Mouse (Mus musculus) hindbrain, embryonic 13.5 days (tissue): Measurements from ENCODE around the gene Slc7a1. TPM values are rescaled to one million over a fixed set of nuclear protein-coding genes. Genes with fewer than 3 reads are reported as not detected.

Experiments used
- ATAC-seq: fragments of 200-750 bp; cut with Nextera tagmentation; 2 replicates; pipeline ENCODE4 v1.8.0; 2017; ENCODE audit warnings: moderate TSS enrichment; ENCODE audit not compliant: low FRiP score
- H3K27ac ChIP-seq: fragments of 300-500 bp; sonication (generic); 2 replicates; pipeline ENCODE4 v1.5.1; 2015; ENCODE audit warnings: inconsistent platforms, mild to moderate bottlenecking, moderate library complexity
- H3K27me3 ChIP-seq: fragments of 300-500 bp; sonication (generic); 2 replicates; pipeline ENCODE4 v1.6.1; 2015; ENCODE audit warnings: mild to moderate bottlenecking, inconsistent platforms
- H3K36me3 ChIP-seq: fragments of 300-500 bp; sonication (generic); 2 replicates; pipeline ENCODE4 v1.6.1; 2015; ENCODE audit warnings: mild to moderate bottlenecking, inconsistent platforms
- H3K4me1 ChIP-seq: fragments of 300-500 bp; sonication (generic); replicated peaks from 2 replicates; pipeline ENCODE4 v1.6.1; 2015; ENCODE audit warnings: inconsistent platforms
- H3K4me2 ChIP-seq: fragments of 300-500 bp; sonication (generic); 2 replicates; pipeline ENCODE4 v1.6.1; 2015; ENCODE audit warnings: inconsistent platforms, mild to moderate bottlenecking, moderate library complexity
- H3K4me3 ChIP-seq: fragments of 300-500 bp; sonication (generic); 2 replicates; pipeline ENCODE4 v1.5.1; 2015; ENCODE audit warnings: mild to moderate bottlenecking, inconsistent platforms
- H3K9ac ChIP-seq: fragments of 300-500 bp; sonication (generic); 2 replicates; pipeline ENCODE4 v1.6.1; 2015; ENCODE audit warnings: mild to moderate bottlenecking, inconsistent platforms
- H3K9me3 ChIP-seq: fragments of 300-500 bp; sonication (generic); 2 replicates; pipeline ENCODE4 v1.6.1; 2016; ENCODE audit warnings: inconsistent platforms
- WGBS: fragments of 180-500 bp; shearing (Covaris S2); methylation state at CpG from one replicate; pipeline ENCODE4 v1.1.7; 2015; 5-methylcytosine and 5-hydroxymethylcytosine counted together
- polyA plus RNA-seq: library from polyadenylated mRNA; unstranded; fragments of >200 nt; fragmentation: Nextera tagmentation; extraction: Ambion mirVana; gene quantifications from 2 replicates; pipeline ENCODE4 v1.2.1, GENCODE M21; 2015

Slc7a1 gene
- polyA plus RNA-seq, 1 experiment from 2014 or later, result 29.6 TPM

- no peak overlapping the region for H3K4me3 ChIP-seq
- H3K27ac ChIP-seq, result no peak overlapping the region
- H3K27me3 ChIP-seq, result no peaks in the 10 kb centered on the region
- no peaks in the 10 kb centered on the region for H3K36me3 ChIP-seq
- H3K4me1 ChIP-seq, result peaks cover 11% of the 10 kb centered on the region; the same call in 1 of the 2 replicates
- H3K9ac ChIP-seq, result no peak overlapping the region
- no peak for ATAC-seq
- H3K4me2 ChIP-seq, result no peak overlapping the region
- H3K9me3 ChIP-seq, result no peaks in the 10 kb centered on the region
- 95% methylated on average over 15 of the region's 15 CpGs for WGBS
Measured at GRCm38 (mm10) chr5:148389007-148389970, 10.4 kb downstream of the Slc7a1 start.

GRCm38 (mm10) chr5:148388251-148389006 lies 11.3 kb downstream of the Slc7a1 start:
- Histone ChIP-seq H3K27me3 (no peaks in the 10 kb centered on the region), H3K4me3 (no peak overlapping the region), H3K4me1 (peaks cover 19% of the 10 kb centered on the region), H3K36me3 (no peaks in the 10 kb centered on the region), H3K4me2 (no peak overlapping the region), H3K9ac (no peak overlapping the region), H3K9me3 (no peaks in the 10 kb centered on the region), H3K27ac (no peak overlapping the region)
- 89% methylated on average over 18 of the region's 18 CpGs for WGBS
- no peak for ATAC-seq

DNA sequence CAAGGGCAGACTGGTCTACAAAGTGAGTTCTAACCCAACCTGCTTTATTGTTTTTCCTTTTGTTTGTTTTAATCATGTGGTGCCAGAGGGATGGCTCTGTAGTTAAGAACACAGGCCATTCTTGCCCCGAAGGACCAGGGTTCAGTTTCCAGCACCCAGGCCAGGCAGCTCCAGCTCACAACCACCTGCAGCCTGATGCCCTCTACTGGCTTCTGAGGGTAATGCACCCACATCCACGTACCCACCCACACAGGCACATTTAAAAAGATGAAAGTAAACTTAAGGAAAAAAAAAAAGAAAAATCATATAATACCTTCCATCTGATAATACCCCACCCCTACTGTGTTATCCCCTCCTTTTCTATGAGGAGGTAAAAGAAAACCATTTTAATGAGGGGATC lies 11.9 kb downstream of the Slc7a1 start:
- no peak overlapping the region for H3K4me2 ChIP-seq
- no peak overlapping the region for H3K9ac ChIP-seq
- no peak for ATAC-seq
- H3K9me3 ChIP-seq, result no peaks in the 10 kb centered on the region
- peaks cover 19% of the 10 kb centered on the region for H3K4me1 ChIP-seq
- no peak overlapping the region for H3K4me3 ChIP-seq
- no peaks in the 10 kb centered on the region for H3K36me3 ChIP-seq
- H3K27me3 ChIP-seq, result no peaks in the 10 kb centered on the region
- no peak overlapping the region for H3K27ac ChIP-seq
- 100% methylated on average over 2 of the region's 2 CpGs for WGBS

DNA sequence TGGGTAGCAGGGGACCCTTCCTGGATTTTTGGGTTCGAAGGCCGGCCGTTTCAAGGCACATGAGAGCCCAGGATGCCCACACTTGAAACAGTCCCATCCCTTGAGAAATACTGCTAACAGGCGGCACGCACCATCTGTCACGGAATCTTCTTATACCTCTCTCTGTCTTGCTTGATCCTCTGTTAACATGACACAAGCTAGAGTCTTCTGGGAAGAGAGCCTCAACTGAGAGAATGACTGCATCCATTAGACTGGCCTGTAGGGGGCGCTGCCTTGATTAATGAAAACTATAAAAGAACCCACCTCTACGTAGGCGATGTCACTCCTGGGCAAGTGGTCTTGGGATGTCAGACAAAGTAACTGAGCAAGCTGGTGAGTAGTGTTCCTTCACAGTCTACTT lies 13.2 kb downstream of the Slc7a1 start:
- Histone ChIP-seq H3K4me3 (no peak overlapping the region), H3K9me3 (no peaks in the 10 kb centered on the region), H3K27ac (no peak overlapping the region), H3K36me3 (no peaks in the 10 kb centered on the region), H3K9ac (no peak overlapping the region), H3K4me2 (no peak overlapping the region), H3K27me3 (no peaks in the 10 kb centered on the region), H3K4me1 (peaks cover 19% of the 10 kb centered on the region)
- WGBS, result 87% methylated on average over 9 of the region's 9 CpGs
- no peak for ATAC-seq

DNA sequence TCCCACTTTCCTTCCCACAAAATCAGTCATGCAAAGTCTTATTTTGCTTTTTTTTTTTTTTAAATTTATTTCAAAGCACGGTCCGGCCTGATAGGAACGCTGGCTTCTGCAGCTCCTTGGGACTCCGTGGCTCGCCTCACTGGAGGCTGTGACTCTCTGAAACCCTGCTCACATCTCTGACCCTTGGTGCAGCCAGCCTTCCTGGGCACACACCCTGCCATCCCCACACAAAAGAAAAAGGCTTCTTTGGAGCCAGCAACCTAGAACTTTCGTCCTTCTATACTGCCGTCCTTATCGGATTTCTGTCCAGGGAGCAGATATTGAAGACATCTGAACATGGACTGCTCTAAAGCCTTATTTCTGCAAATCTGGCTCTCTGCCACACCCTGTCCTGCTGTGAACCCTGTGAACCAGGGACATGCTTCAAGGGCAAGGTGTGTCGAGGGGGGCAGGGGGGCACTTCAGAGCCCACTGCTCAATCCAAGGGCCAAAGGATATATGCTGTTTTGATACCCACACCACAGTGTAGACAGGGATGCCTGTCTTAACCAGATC lies 15.1 kb downstream of the Slc7a1 start:
- Histone ChIP-seq H3K27ac (peak overlapping the region; percentile 44), H3K9ac (no peak overlapping the region), H3K4me3 (no peak overlapping the region), H3K27me3 (no peaks in the 10 kb centered on the region), H3K4me1 (peaks cover 19% of the 10 kb centered on the region), H3K9me3 (no peaks in the 10 kb centered on the region), H3K36me3 (no peaks in the 10 kb centered on the region), H3K4me2 (no peak overlapping the region)
- no peak for ATAC-seq
- WGBS, result 82% methylated on average over 9 of the region's 9 CpGs

DNA sequence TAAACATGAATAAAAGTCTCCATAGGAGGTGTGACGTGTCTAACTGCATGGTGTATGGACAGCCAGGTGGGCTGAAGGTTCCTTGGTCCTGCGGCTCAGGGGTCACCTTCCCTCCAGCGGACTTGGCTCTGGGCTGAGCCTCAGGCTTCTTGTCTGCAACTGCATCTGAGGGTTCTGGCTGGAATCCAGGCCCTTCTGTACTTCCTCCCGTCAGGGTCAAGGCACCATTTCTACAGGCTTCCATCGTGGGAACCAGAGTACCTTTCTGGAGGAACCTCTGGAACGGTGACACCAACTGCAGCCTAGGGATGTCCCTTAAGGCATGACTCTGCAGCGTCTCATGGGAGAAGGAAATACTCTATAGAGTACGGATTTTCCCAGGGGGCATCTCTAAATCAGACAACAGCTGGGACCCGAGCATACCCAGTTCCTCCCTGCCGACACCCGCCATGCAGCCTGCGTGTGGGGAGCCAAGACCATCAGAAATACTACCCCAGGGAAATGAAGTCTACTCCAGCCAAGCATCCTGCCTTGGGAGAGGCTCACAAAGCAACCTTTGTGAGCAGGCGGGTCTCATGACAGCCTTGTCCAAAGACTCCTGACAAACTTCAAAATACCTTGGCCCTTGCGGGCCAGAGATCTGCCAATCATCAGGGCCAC lies 15.7 kb downstream of the Slc7a1 start:
- Histone ChIP-seq H3K27me3 (no peaks in the 10 kb centered on the region), H3K4me3 (no peak overlapping the region), H3K9me3 (no peaks in the 10 kb centered on the region), H3K4me2 (no peak overlapping the region), H3K4me1 (peaks cover 19% of the 10 kb centered on the region), H3K9ac (no peak overlapping the region), H3K27ac (0 out of 2 replicates have a peak overlapping the region, but pooled peaks have one; percentile 44), H3K36me3 (no peaks in the 10 kb centered on the region)
- WGBS, result 68% methylated on average over 14 of the region's 14 CpGs
- no peak for ATAC-seq

DNA sequence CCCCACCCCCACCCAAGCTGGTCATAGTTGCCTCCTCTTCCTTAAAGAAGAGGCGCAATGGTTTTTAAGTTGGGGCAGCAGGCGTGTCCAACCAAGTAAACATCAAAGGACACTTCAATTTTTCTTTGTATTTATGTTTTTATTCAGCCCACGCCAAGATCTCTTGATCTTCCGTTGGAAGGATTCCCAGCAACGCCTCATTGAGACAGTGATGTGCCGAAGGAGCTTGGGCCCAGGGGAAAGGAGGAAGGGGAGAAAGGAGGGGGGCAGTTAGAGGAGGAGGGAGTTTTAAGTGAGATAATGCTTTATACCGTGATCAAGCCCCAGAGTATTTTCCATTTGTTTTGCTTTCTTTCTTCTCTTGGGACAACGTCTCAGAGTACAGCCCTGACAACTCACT lies 18.6 kb downstream of the Slc7a1 start:
- H3K27ac ChIP-seq, result no peak overlapping the region
- H3K4me1 ChIP-seq, result peaks cover 19% of the 10 kb centered on the region
- ATAC-seq, result no peak
- H3K36me3 ChIP-seq, result no peaks in the 10 kb centered on the region
- H3K4me3 ChIP-seq, result no peak overlapping the region
- no peak overlapping the region for H3K4me2 ChIP-seq
- no peaks in the 10 kb centered on the region for H3K27me3 ChIP-seq
- H3K9me3 ChIP-seq, result no peaks in the 10 kb centered on the region
- no peak overlapping the region for H3K9ac ChIP-seq
- 66% methylated on average over 8 of the region's 8 CpGs for WGBS

DNA sequence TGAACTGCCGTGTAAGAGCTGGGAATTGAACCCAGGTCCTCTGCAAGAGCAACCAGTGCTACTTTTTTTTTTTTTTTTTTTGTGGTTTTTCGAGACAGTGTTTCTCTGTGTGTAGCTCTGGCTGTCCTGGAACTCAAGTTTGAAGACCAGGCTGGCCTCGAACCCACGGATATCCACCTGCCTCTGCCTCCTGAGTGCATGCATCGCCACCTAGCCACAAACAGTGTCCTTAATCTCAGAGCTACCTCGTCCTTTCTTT lies 19.5 kb downstream of the Slc7a1 start:
- H3K4me1 ChIP-seq, result peaks cover 17% of the 10 kb centered on the region
- no peaks in the 10 kb centered on the region for H3K27me3 ChIP-seq
- no peaks in the 10 kb centered on the region for H3K9me3 ChIP-seq
- no peak overlapping the region for H3K27ac ChIP-seq
- H3K36me3 ChIP-seq, result no peaks in the 10 kb centered on the region
- H3K4me2 ChIP-seq, result no peak overlapping the region
- ATAC-seq, result no peak
- H3K4me3 ChIP-seq, result no peak overlapping the region
- no peak overlapping the region for H3K9ac ChIP-seq
- WGBS, result 98% methylated on average over 6 of the region's 6 CpGs

DNA sequence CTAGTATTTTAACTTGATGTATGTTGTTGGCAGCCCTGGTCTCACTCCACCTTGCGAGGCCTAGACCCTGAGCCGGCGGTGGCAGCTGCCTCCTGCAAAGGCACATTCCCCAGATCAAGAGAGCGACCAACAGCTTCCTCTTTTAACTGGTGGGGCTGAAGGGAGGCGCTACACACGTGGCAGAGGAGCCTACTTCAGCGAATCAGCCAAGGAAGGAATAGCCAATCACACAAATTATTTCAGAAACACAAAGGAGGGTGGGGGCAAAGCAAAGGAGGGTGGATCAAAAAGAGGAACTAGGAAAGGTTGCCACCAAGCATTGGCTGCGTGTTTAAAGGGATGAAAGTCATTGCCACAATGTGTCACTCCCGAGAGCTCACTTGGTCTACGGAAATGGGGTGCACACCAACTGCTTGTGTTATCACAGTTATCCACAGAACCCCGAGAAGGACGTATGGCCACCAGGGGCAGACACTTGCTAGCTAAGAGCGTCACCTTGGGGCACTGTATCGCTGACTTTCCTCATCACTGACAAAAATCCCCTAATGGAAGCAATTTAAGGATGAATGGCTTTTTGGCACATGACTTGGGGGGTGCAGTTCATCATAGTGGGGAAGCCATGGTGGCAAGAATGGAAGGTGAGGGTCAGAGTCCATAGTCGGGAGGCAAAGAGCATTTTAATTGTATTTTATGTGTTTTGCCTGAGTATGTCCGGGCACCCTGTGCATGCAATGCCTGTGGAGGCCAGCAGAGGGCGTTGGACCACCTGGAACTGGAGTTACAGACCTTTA lies 20.1 kb downstream of the Slc7a1 start:
- 87% methylated on average over 17 of the region's 17 CpGs for WGBS
- no peak for ATAC-seq

DNA sequence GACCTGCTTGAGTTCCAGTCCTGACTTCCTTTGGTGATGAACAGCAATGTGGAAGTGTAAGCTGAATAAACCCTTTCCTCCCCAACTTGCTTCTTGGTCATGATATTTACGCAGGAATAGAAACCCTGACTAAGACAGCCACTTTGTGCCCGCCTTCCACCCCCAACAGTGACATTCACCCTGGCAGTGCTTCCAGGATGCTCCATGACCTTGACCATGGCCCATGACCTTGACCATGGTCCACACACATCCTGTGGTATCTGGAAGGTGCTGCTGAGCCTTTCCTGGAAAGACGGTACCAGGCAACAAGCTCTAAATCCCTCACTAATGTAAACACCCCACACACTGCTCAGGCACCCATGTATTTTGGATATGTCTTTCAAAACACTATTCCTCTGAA lies 21.0 kb downstream of the Slc7a1 start:
- H3K9ac ChIP-seq, result no peak overlapping the region
- H3K9me3 ChIP-seq, result no peaks in the 10 kb centered on the region
- no peak for ATAC-seq
- no peak overlapping the region for H3K4me3 ChIP-seq
- H3K4me1 ChIP-seq, result 0 out of 2 replicates have a peak, but pooled peaks cover 3% of the 10 kb centered on the region
- 97% methylated on average over 3 of the region's 3 CpGs for whole genome bisulfite sequencing
- H3K27me3 ChIP-seq, result no peaks in the 10 kb centered on the region
- no peak overlapping the region for H3K4me2 ChIP-seq
- no peak overlapping the region for H3K27ac ChIP-seq
- H3K36me3 ChIP-seq, result no peaks in the 10 kb centered on the region

More for the DNA sequence above, 20.1 kb downstream of the Slc7a1 start:
- no peaks in the 10 kb centered on the region for H3K36me3 ChIP-seq
- H3K9me3 ChIP-seq, result no peaks in the 10 kb centered on the region
- no peak overlapping the region for H3K4me2 ChIP-seq
- H3K27ac ChIP-seq, result no peak overlapping the region
- no peak overlapping the region for H3K4me3 ChIP-seq
- no peak overlapping the region for H3K9ac ChIP-seq
- no peaks in the 10 kb centered on the region for H3K27me3 ChIP-seq
- H3K4me1 ChIP-seq, result peaks cover 12% of the 10 kb centered on the region

DNA sequence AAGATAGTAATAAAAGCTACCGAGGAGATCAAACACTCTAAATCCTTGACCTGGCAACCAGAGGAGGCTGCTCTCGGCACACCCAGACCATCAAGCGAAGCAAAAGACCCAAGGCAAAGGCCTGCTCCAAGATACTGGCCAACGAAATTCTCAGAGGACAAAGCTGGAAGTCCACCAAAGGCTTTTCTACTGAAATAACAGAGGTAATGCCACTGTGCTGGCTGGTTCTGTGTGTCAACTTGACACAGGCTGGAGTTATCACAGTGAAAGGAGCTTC lies 21.5 kb downstream of the Slc7a1 start:
- Histone ChIP-seq H3K36me3 (no peaks in the 10 kb centered on the region), H3K9ac (no peak overlapping the region), H3K4me1 (no peaks in the 10 kb centered on the region), H3K4me3 (no peak overlapping the region), H3K27me3 (no peaks in the 10 kb centered on the region), H3K4me2 (no peak overlapping the region), H3K27ac (no peak overlapping the region), H3K9me3 (no peaks in the 10 kb centered on the region)
- WGBS, result 89% methylated on average over 4 of the region's 4 CpGs
- ATAC-seq, result no peak
